Mouse (Mus musculus) brain, embryonic 18.5 days (tissue): ENCODE measurements around the gene Fgd1.
A peak's percentile ranks its signal among the peaks of the same experiment; 100 is the strongest.

ENCODE experiments used
- DNase-seq: peaks from one replicate; pipeline ENCODE4 v3.0.0-alpha.2; 2012; ENCODE audit warnings: low read depth, low spot score

Fgd1 gene

GRCm38 (mm10) chrX:151045850-151046249, at the start of gene Fgd1:
TSS of gene Fgd1 (plus strand) at chrX:151046150.
- DNase-seq: no peak

DNA sequence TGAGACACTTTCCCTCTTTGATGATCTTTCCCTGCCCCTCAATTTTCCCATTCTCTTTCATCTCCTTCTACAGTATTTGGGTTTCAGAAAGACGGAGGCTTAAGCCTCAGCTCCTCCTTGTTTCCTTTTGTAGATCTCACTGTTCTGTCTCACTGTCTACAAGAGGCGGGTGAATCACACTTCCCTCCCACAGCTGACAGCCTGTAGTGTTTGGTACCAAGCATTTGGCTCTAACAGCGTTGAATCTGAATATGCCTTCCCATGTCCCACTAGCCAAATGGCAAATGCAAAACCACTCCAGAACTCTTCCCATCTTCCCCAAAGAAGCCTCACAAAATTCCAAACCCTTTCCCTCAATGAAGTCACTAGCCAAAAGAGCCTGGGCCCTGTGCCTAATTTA, 49.2 kb upstream of the Fgd1 start:
- no peak for DNase-seq

DNA sequence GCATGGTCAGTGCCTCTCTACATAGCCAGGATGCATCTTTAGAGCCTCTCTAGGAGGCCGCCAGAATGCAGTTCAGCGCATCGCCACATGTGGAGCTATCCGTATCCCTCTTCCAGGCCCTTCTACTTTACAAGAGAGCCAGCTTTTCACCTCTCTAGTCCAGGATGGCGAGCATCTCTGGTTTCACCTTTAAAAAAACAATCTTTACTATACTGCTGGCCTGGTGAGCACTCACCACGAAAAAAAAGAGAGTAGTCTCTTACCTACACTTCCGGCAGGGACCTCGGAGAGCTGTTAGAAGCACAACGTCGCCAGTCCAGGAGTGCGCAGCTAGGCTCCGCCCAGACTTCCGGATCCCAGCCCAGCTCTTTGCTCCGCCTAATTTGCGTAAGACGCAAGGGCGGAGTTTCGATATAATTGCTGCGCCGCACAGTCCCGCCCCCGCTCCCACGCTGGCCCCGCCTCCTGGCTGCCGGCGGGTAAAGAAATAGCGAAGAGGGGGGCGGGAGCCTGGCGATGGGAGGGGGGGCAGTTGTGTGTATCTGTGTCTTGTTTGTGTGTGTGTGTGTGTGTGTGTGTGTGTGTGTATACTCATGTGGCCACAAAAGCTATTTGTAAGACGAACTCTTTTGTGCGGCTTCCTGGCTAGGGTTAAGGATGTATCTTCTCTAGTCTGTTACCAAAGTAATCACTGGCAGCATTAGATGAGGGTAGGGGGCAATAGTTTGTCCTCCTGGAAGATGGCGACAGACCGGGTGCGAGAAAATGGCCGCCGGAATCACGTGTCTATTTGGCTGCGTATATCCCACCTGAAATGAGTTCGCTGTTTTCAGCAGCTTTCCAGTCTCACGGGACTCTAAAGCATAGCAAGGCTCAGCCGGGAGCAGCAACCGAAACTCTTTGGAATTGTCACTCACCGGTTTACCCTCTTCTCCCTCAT, 28.7 kb upstream of the Fgd1 start, which contains the start of gene Gnl3l:
Gene Gnl3l (minus strand): TSS at position 385 of the 940 bp plus-strand sequence.
- DNase-seq: peak; percentile 86

- DNase-seq: no peak
Observed at GRCm38 (mm10) chrX:151017897-151018296, 28.1 kb upstream of the Fgd1 start.

DNA sequence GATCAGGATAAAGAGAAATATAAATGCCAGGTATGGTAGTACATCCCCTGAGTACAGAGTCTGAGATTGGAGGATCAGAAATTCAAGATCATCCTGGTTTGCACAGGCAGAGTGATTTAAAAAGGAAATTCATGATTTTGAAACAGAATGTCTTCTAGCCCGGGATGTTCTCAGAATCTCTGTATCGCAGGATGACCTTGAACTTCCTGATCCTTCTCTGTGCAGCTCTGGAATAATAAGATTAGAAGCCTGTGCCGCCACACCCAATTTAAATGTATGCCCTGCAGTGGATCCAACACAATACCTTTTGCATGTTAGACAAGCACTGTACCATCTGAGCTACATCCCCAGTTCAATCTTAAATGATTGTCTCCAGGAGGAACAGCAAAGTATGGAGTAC, 27.2 kb upstream of the Fgd1 start:
- no peak for DNase-seq

DNA sequence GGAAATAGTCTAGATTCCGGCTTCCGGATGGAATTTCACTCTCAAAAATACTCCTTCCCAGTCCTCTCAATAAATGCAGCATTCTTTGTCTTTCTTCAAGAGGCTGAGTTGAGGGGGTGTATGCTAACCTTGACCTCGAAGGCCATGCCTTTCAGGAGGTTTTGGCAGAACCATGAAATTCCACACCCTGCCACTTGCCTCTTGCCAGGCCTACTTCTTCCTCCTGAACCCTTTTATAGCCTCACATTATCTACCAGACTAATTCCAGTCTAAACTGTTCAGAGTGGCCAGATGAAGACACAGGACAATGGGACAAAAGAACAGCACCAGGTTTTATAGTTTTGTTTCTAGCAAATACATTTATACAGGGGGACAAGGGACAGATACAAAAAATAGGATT, 14.6 kb upstream of the Fgd1 start:
- no peak for DNase-seq

GRCm38 (mm10) chrX:151041223-151041622, 4.7 kb upstream of the Fgd1 start:
- DNase-seq: no peak

- DNase-seq: no peak
Observed at GRCm38 (mm10) chrX:151046321-151046720, 371 bp downstream of the Fgd1 start.

GRCm38 (mm10) chrX:151046777-151047430, 954 bp downstream of the Fgd1 start:
- peak; percentile 46 for DNase-seq

- DNase-seq: no peak
Observed at GRCm38 (mm10) chrX:151047431-151048058, 1.6 kb downstream of the Fgd1 start.

DNA sequence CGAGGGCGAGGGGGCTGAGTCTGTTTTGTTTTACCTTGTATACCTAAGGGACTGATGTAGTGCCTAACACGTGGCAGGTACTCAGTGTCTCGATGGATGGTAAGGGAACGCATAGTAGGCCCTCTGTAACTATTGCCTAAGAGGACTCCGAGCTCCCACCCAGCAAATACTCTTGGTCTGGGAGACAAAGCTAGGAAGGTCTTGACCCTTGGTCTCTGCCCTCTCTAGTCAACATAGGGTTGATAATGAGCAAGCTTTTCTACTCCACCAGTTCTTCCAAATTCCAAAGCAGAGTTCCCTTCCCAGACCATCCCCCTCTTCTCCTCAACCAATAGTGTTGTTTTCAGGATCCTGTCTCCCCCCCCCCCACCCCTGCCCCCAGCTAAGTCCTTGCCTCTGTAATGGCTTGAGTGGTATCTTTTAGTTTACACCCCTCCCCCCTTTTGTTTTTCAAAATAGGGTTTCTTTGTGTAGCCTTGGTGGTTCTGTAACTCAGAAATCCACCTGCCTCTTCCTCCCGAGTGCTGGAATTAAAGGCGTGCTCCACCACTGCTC, 3.8 kb downstream of the Fgd1 start:
- DNase-seq: no peak

DNA sequence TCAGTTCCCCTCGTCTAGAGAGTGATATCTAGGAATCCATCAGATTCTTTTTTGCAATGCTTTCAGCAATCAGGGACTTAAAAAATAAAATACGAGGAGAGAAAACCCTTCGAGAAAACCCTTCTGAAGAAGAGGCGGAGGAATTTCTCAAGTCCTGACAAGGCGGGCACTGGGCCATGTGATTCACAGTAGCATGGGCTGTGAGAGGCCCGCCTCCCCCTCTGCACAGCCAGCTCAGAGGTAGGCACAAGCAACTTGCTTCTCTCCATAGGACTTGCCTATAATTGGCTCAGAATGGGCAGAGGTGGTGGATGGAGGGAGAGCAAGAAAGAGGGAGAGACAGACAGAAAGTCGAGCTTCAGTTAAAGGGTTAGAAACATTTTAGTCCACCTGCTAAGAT, 4.4 kb downstream of the Fgd1 start:
- no peak for DNase-seq

DNA sequence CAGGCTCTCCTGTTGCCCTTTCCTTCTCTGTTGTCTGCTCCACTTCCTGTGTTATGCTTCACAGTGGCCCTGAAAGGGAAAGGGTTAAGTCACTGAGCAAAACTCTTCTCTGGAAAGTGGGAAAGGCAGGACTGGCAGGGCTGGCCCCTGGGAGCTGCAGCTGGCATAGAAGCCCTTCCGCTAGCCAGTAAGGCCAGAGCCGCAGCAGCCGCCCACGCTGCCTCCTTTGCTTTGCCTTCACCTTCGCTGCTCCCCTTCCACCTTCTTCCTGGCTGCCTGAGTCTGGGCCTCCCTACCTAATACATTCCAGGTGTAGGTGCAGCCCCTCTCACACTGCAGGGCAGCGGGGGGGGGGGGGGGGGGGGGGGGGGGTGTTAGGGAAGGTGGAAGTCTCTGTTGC, 8.5 kb downstream of the Fgd1 start:
- no peak for DNase-seq

DNA sequence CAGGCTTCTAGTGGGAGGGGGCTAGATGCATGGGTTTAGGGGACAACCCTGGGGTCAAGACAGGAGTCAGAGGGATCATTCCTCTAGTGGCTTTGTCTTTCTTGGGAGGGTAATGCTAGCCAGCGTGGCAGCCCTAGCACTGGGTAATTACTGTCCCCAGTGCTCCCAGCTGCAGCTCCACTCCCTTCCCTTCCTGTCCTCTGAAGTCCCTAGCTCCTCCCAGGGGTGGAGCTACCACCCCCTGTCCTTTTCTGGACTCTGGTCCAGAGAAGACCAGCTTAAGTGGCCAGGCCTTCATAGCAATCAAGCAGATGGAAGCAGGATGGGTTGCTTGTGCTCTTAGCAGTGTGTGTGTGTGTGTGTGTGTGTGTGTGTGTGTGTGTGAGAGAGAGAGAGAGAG, 9.6 kb downstream of the Fgd1 start:
- DNase-seq: no peak

GRCm38 (mm10) chrX:151059346-151059745, 13.4 kb downstream of the Fgd1 start:
- DNase-seq: no peak

GRCm38 (mm10) chrX:151061615-151062299, 15.8 kb downstream of the Fgd1 start:
- DNase-seq: no peak

- DNase-seq: no peak
Observed at GRCm38 (mm10) chrX:151066071-151066666, 20.2 kb downstream of the Fgd1 start.

DNA sequence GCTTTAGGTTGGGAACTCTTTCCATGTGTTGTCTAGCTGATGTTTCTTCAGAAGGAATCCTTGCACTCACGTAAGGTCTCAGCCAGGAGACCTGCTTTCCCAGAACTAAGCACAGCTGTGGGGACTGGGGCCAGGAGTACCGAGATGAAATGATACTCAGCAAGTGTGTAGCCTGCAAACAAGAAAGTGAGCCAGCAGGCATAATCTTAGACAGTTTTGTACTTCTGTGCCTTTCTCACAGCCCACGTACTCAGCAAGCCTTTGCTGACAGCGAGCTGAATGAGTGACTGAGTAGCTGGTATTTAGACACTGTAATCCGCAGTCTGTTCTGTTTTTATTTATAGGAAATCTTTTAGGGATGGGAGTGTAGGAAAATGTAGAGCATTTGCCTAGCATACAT, 21.9 kb downstream of the Fgd1 start:
- DNase-seq: no peak

GRCm38 (mm10) chrX:151076007-151076406, 30.1 kb downstream of the Fgd1 start:
- no peak for DNase-seq

- no peak for DNase-seq
Observed at GRCm38 (mm10) chrX:151076941-151077485, 31.1 kb downstream of the Fgd1 start.

DNA sequence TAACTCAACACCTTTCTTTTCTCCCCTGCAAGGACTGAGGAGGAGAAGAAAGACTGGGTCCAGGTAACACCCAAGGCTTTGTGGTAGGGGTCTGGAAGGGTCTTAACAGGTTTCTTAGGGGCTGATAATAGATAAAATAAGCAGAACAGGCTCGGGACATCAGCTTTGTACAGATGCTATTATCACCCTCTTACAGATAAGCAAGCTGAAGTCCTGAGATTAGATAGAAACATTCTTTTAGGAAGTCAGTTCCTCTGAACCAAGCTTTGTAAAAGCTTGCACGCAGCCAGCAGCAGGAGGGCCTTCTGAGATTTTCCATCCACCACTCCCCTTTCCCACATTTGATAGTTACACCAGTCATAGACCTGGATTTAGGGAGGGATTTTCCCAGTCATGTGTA, 39.6 kb downstream of the Fgd1 start:
- DNase-seq: no peak
